Mouse (Mus musculus) hindbrain, embryonic 15.5 days (tissue): ENCODE measurements around the gene Fars2. TPM values are rescaled to one million over a fixed set of nuclear protein-coding genes. Genes with fewer than 3 reads are reported as not detected.
A peak's percentile ranks its signal among the peaks of the same experiment; 100 is the strongest.

Source experiments
- ATAC-seq: fragments of 200-750 bp; cut with Nextera tagmentation; 2 replicates; pipeline ENCODE4 v1.8.0; 2017; ENCODE audit warnings: low read depth, moderate number of reproducible peaks, moderate TSS enrichment; ENCODE audit not compliant: low FRiP score
- H3K27ac ChIP-seq: fragments of 300-500 bp; sonication (generic); replicated peaks from 2 replicates; pipeline ENCODE4 v1.5.1; 2015; ENCODE audit warnings: mild to moderate bottlenecking, inconsistent platforms
- H3K27me3 ChIP-seq: fragments of 300-500 bp; sonication (generic); 2 replicates; pipeline ENCODE4 v1.6.1; 2015; ENCODE audit warnings: control low read depth, inconsistent platforms
- H3K36me3 ChIP-seq: fragments of 300-500 bp; sonication (generic); 2 replicates; pipeline ENCODE4 v1.6.1; 2015; ENCODE audit warnings: control low read depth, inconsistent platforms
- H3K4me1 ChIP-seq: fragments of 300-500 bp; sonication (generic); replicated peaks from 2 replicates; pipeline ENCODE4 v1.6.1; 2015; ENCODE audit warnings: control low read depth, inconsistent platforms
- H3K4me2 ChIP-seq: fragments of 300-500 bp; sonication (generic); 2 replicates; pipeline ENCODE4 v1.6.1; 2015; ENCODE audit warnings: moderate library complexity, mild to moderate bottlenecking, inconsistent platforms
- H3K4me3 ChIP-seq: fragments of 300-500 bp; sonication (generic); 2 replicates; pipeline ENCODE4 v1.5.1; 2015; ENCODE audit warnings: mild to moderate bottlenecking, inconsistent platforms
- H3K9ac ChIP-seq: fragments of 300-500 bp; sonication (generic); 2 replicates; pipeline ENCODE4 v1.6.1; 2015; ENCODE audit warnings: inconsistent platforms
- H3K9me3 ChIP-seq: fragments of 300-500 bp; sonication (generic); 2 replicates; pipeline ENCODE4 v1.6.1; 2016; ENCODE audit warnings: control low read depth, inconsistent platforms
- WGBS: fragments of 180-500 bp; shearing (Covaris S2); methylation state at CpG from one replicate; pipeline ENCODE4 v1.1.7; 2015; 5-methylcytosine and 5-hydroxymethylcytosine counted together
- polyA plus RNA-seq: library from polyadenylated mRNA; unstranded; fragments of >200 nt; fragmentation: Nextera tagmentation; extraction: Ambion mirVana; gene quantifications from 2 replicates; pipeline ENCODE4 v1.2.1, GENCODE M21; 2015

Gene Fars2
- polyA plus RNA-seq, 1 experiment from 2014 or later: 25.6 TPM

- no peak overlapping the region for H3K4me2 ChIP-seq
- H3K4me3 ChIP-seq: no peak overlapping the region
- no peak for ATAC-seq
- H3K4me1 ChIP-seq: no peaks in the 10 kb centered on the region
- H3K9ac ChIP-seq: no peak overlapping the region
- no peak overlapping the region for H3K27ac ChIP-seq
- no peaks in the 10 kb centered on the region for H3K9me3 ChIP-seq
- 86% methylated on average over 2 of the region's 2 CpGs for WGBS
- no peaks in the 10 kb centered on the region for H3K27me3 ChIP-seq
- no peaks in the 10 kb centered on the region for H3K36me3 ChIP-seq
These were observed 159.0 kb downstream of the Fars2 start for GRCm38 (mm10) chr13:36276194-36276593.

DNA sequence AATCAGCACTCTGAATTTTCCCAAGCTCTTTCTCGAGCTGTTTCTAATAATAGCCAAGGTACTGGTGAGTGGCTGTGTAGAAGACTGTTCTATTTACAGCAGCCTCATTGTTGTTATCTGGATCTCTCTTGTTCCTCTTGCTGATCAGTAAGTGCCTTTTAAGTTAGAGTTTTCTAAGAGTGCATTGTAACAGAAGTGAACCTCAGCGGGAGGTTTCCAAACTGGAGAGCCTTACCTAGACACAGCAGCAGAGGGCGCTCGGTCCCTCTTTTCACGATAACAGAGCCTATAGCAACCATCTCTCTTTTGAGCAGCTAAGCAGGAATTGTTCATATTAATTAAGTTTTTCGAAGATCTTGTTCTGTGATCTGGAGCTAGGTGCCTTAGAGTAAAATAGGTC, 164.8 kb downstream of the Fars2 start:
- H3K27ac ChIP-seq: peak overlapping the region; percentile 81
- peak overlapping the region; percentile 25 for H3K4me2 ChIP-seq
- H3K9me3 ChIP-seq: no peaks in the 10 kb centered on the region
- no peak overlapping the region for H3K9ac ChIP-seq
- peak; percentile 38 for ATAC-seq
- no peaks in the 10 kb centered on the region; the same call in 1 of the 2 replicates for H3K27me3 ChIP-seq
- peaks cover 24% of the 10 kb centered on the region for H3K4me1 ChIP-seq
- WGBS: 1% methylated on average over 6 of the region's 6 CpGs
- no peak overlapping the region for H3K4me3 ChIP-seq
- H3K36me3 ChIP-seq: no peaks in the 10 kb centered on the region

DNA sequence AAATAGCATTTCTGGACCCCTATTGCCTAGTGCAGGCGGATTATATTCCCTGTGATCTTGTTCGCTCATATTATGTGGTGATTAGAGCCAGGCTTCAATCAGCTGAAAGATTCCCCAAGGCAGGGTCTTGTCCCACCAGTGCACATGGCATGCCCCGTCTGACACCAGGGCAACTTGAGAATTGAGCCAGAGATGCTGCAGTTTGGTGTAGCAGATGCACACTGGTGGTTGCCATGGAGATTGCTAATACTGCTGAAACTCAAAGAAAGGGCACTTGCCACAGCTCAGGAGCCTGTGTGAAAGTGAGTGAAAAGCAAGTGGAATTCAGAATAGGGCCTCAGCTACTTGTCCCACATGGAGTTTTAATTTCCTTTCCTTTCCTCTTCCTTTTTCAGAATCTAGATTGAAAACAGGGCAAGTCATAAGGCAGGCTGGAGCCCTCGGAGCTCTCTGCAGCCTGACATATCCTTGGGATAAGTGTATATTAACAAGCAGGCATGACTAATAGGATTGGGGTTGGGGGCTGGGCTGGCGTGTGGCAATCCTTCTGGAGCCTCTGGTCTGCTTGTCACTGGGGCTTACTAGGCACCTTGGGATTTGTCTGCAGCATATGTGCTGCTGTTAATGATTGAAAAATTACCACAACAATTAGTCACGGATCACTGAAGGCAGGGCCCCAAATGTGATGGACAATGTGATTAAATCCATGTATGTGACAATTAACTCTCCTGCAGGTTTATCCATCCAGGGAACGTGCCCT, 165.8 kb downstream of the Fars2 start:
- 8% methylated on average over 7 of the region's 7 CpGs for whole genome bisulfite sequencing
- H3K9me3 ChIP-seq: no peaks in the 10 kb centered on the region
- H3K4me1 ChIP-seq: peaks cover 24% of the 10 kb centered on the region
- H3K27ac ChIP-seq: peak overlapping the region; percentile 81
- H3K4me3 ChIP-seq: no peak overlapping the region
- ATAC-seq: peak; percentile 88
- no peaks in the 10 kb centered on the region for H3K36me3 ChIP-seq
- 0 out of 2 replicates have a peak overlapping the region, but pooled peaks have one; percentile 20 for H3K9ac ChIP-seq
- peak overlapping the region; percentile 25 for H3K4me2 ChIP-seq
- no peaks in the 10 kb centered on the region; the same call in 1 of the 2 replicates for H3K27me3 ChIP-seq

- ATAC-seq: peak; percentile 86
- 0 out of 2 replicates have a peak overlapping the region, but pooled peaks have one; percentile 19 for H3K9ac ChIP-seq
These were observed 166.4 kb downstream of the Fars2 start for GRCm38 (mm10) chr13:36283545-36284067.

GRCm38 (mm10) chr13:36284097-36284496, 166.9 kb downstream of the Fars2 start:
- no peak for ATAC-seq
- H3K27me3 ChIP-seq: no peaks in the 10 kb centered on the region; the same call in 1 of the 2 replicates
- no peak overlapping the region for H3K4me2 ChIP-seq
- H3K9ac ChIP-seq: no peak overlapping the region
- no peak overlapping the region for H3K4me3 ChIP-seq
- peak overlapping the region; percentile 81 for H3K27ac ChIP-seq
- H3K36me3 ChIP-seq: no peaks in the 10 kb centered on the region
- WGBS: 9% methylated on average over 1 of the region's 1 CpGs
- no peaks in the 10 kb centered on the region for H3K9me3 ChIP-seq
- peaks cover 24% of the 10 kb centered on the region for H3K4me1 ChIP-seq

More at GRCm38 (mm10) chr13:36283545-36284067, 166.4 kb downstream of the Fars2 start:
- peak overlapping the region; percentile 25; the same call in 1 of the 2 replicates for H3K4me2 ChIP-seq
- H3K9me3 ChIP-seq: no peaks in the 10 kb centered on the region
- no peaks in the 10 kb centered on the region; the same call in 1 of the 2 replicates for H3K27me3 ChIP-seq
- H3K4me1 ChIP-seq: peaks cover 24% of the 10 kb centered on the region
- no peaks in the 10 kb centered on the region for H3K36me3 ChIP-seq
- peak overlapping the region; percentile 81 for H3K27ac ChIP-seq
- WGBS: 29% methylated on average over 7 of the region's 7 CpGs
- no peak overlapping the region for H3K4me3 ChIP-seq

- H3K4me1 ChIP-seq: peaks cover 24% of the 10 kb centered on the region
- no peaks in the 10 kb centered on the region; the same call in 1 of the 2 replicates for H3K27me3 ChIP-seq
- no peaks in the 10 kb centered on the region for H3K9me3 ChIP-seq
- H3K9ac ChIP-seq: no peak overlapping the region
- 90% methylated on average over 2 of the region's 2 CpGs for WGBS
- no peaks in the 10 kb centered on the region for H3K36me3 ChIP-seq
- H3K4me3 ChIP-seq: no peak overlapping the region
- H3K27ac ChIP-seq: no peak overlapping the region
- ATAC-seq: no peak
- no peak overlapping the region for H3K4me2 ChIP-seq
These were observed 168.0 kb downstream of the Fars2 start for GRCm38 (mm10) chr13:36285235-36285634.

DNA sequence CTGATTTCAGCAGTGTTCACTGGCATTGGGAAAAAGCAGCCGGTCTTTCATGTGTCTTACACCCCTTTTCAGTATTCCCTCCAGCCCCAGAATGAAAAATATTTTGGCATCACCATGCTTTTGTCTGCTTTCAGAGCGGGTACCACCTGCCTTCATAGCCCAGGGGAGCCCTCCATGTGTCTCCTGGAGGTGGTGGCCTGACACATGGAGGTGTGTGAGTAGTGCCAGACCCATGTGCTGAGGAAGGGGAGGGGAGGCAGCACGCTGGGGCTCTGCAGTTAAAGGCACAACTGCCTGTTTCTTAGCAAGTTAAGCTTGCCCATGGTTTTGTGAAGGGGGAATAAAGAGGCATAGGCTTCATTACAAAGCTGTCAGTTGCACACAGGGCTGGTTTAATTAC, 176.3 kb downstream of the Fars2 start:
- Histone ChIP-seq H3K4me1 (peaks cover 32% of the 10 kb centered on the region), H3K9ac (no peak overlapping the region), H3K27ac (peak overlapping the region; percentile 45; the same call in 1 of the 2 replicates), H3K36me3 (no peaks in the 10 kb centered on the region), H3K9me3 (no peaks in the 10 kb centered on the region), H3K4me2 (no peak overlapping the region), H3K27me3 (no peaks in the 10 kb centered on the region), H3K4me3 (no peak overlapping the region)
- ATAC-seq: peak; percentile 65; the same call in 1 of the 2 replicates
- 34% methylated on average over 3 of the region's 3 CpGs for WGBS

DNA sequence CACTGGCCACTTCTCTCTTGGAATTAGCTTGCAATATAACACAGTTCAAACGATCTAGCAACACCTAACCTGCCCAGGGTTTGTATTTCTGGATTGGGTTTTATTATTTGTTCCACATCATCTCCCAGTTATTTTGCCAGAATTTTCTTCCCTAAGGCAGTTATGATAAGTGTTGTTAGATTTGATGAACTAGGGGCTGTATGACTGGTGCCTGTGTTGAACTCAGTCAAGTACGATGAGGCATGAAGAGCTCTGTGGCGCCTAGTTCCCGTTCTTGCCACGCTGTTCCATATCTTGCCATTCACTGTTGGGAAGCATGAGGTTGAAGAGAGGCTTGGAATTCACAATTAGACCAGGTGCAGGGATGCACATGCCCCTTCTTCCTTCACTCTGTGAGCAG, 177.3 kb downstream of the Fars2 start:
- peak overlapping the region; percentile 33; the same call in 1 of the 2 replicates for H3K27ac ChIP-seq
- H3K9me3 ChIP-seq: no peaks in the 10 kb centered on the region
- no peak for ATAC-seq
- no peak overlapping the region for H3K4me2 ChIP-seq
- H3K9ac ChIP-seq: no peak overlapping the region
- no peaks in the 10 kb centered on the region for H3K36me3 ChIP-seq
- WGBS: 75% methylated on average over 5 of the region's 5 CpGs
- H3K4me1 ChIP-seq: peaks cover 32% of the 10 kb centered on the region
- no peaks in the 10 kb centered on the region for H3K27me3 ChIP-seq
- no peak overlapping the region for H3K4me3 ChIP-seq

GRCm38 (mm10) chr13:36295848-36296247, 178.6 kb downstream of the Fars2 start:
- H3K4me3 ChIP-seq: no peak overlapping the region
- ATAC-seq: peak; percentile 78
- H3K9ac ChIP-seq: no peak overlapping the region
- peaks cover 32% of the 10 kb centered on the region for H3K4me1 ChIP-seq
- 18% methylated on average over 6 of the region's 6 CpGs for WGBS
- H3K9me3 ChIP-seq: no peaks in the 10 kb centered on the region
- H3K27me3 ChIP-seq: no peaks in the 10 kb centered on the region
- no peak overlapping the region for H3K4me2 ChIP-seq
- H3K36me3 ChIP-seq: no peaks in the 10 kb centered on the region
- H3K27ac ChIP-seq: peak overlapping the region; percentile 58

- Histone ChIP-seq H3K9ac (no peak overlapping the region), H3K4me1 (peaks cover 32% of the 10 kb centered on the region), H3K4me3 (no peak overlapping the region), H3K27me3 (no peaks in the 10 kb centered on the region), H3K27ac (no peak overlapping the region), H3K36me3 (no peaks in the 10 kb centered on the region), H3K4me2 (no peak overlapping the region), H3K9me3 (no peaks in the 10 kb centered on the region)
- ATAC-seq: no peak
- WGBS: 76% methylated on average over 4 of the region's 4 CpGs
These were observed 179.4 kb downstream of the Fars2 start for GRCm38 (mm10) chr13:36296574-36296973.

- Histone ChIP-seq H3K36me3 (no peaks in the 10 kb centered on the region), H3K27me3 (no peaks in the 10 kb centered on the region), H3K9me3 (no peaks in the 10 kb centered on the region), H3K4me2 (no peak overlapping the region), H3K4me1 (peaks cover 32% of the 10 kb centered on the region), H3K9ac (no peak overlapping the region), H3K27ac (0 out of 2 replicates have a peak overlapping the region, but pooled peaks have one; percentile 12), H3K4me3 (no peak overlapping the region)
- ATAC-seq: peak; percentile 62; the same call in 1 of the 2 replicates
- 58% methylated on average over 3 of the region's 3 CpGs for WGBS
These were observed 181.0 kb downstream of the Fars2 start for GRCm38 (mm10) chr13:36297950-36298781.

DNA sequence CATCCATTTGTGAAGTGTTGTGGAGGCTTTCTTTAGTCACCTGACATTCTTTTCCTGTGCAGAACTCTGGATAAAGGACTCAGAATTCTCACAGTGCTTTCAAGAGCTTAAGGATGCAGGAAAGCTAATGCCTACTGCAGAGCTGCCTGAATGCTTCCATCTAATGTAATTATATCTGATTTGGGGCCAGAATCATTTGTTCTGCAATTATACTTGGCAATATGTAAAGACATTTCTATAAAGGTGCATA, 181.5 kb downstream of the Fars2 start:
- Histone ChIP-seq H3K4me1 (peaks cover 28% of the 10 kb centered on the region), H3K27me3 (no peaks in the 10 kb centered on the region), H3K4me2 (no peak overlapping the region), H3K27ac (no peak overlapping the region), H3K4me3 (no peak overlapping the region), H3K9ac (no peak overlapping the region), H3K36me3 (no peaks in the 10 kb centered on the region), H3K9me3 (no peaks in the 10 kb centered on the region)
- no peak for ATAC-seq
